Mouse (Mus musculus) cerebellum, postnatal 25 days (tissue): ENCODE data around the gene Car11.

ENCODE experiments used
- DNase-seq, 2 experiments: peaks; one replicate each; pipeline ENCODE4 v3.0.0; 2021; ENCODE audit warnings: mixed read lengths in 2 of 2

The Car11 gene

GRCm38 (mm10) chr7:45725151-45725550 lies 25.5 kb downstream of the Car11 start:
- no peak for DNase-seq

- no peak for DNase-seq
Measured at GRCm38 (mm10) chr7:45725713-45726112, 26.1 kb downstream of the Car11 start, which contains the start of gene Spaca4. Gene Spaca4, minus strand, starts transcription at chr7:45725813.

GRCm38 (mm10) chr7:45726419-45726818 lies 26.8 kb downstream of the Car11 start:
- DNase-seq: no peak

- DNase-seq: no peak
Measured at GRCm38 (mm10) chr7:45727625-45728024, 28.0 kb downstream of the Car11 start.

- DNase-seq: no peak
Measured at GRCm38 (mm10) chr7:45730727-45731431, 31.2 kb downstream of the Car11 start.

GRCm38 (mm10) chr7:45733477-45733876 lies 33.8 kb downstream of the Car11 start:
- DNase-seq: no peak

GRCm38 (mm10) chr7:45739162-45739763 lies 39.6 kb downstream of the Car11 start:
- peak; percentile 82 to 91 for DNase-seq

GRCm38 (mm10) chr7:45739820-45740219 lies 40.2 kb downstream of the Car11 start:
- DNase-seq: no peak

- DNase-seq: no peak
Measured at GRCm38 (mm10) chr7:45741308-45741707, 41.7 kb downstream of the Car11 start.

GRCm38 (mm10) chr7:45741777-45742176 lies 42.1 kb downstream of the Car11 start:
- DNase-seq: no peak

- peak; percentile 44 to 69 for DNase-seq
Measured at GRCm38 (mm10) chr7:45742338-45742737, 42.7 kb downstream of the Car11 start.

GRCm38 (mm10) chr7:45744387-45744786 lies 44.7 kb downstream of the Car11 start:
- peak; percentile 67 to 88 for DNase-seq

GRCm38 (mm10) chr7:45746518-45746917 lies 46.9 kb downstream of the Car11 start:
- DNase-seq: no peak

GRCm38 (mm10) chr7:45747450-45747849 lies 47.8 kb downstream of the Car11 start:
- no peak for DNase-seq

GRCm38 (mm10) chr7:45748110-45748509 lies 48.5 kb downstream of the Car11 start:
- DNase-seq: no peak

GRCm38 (mm10) chr7:45749401-45749800 lies 49.8 kb downstream of the Car11 start:
- no peak for DNase-seq

- no peak for DNase-seq
Measured at GRCm38 (mm10) chr7:45750162-45750561, 50.5 kb downstream of the Car11 start.
